Comparison of ENCODE assay signal across 20 mouse cellular contexts in the genomic region with DNA sequence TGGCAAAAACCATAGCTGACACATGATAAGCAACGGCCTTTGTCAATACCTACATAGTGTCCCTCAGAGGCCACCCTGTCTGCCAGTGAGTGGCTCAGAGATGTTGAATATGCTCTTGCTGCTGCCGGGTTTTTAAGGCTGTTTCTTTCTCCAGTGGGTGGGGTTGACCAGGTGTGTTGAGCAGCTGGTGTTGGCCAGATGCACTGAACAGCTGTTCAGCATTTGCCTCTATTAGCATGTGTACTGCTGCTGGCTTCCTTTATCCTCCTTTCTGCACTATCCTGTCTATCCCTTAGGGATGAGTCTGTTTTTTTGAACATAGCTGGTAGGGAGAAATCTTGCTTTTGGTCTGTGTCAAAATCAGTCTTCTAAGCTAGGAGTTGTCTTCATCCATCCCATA.
DNase-seq lines count a peak whose midpoint lies in the region; TF ChIP-seq lines count a peak whose summit lies in the region.
"Had no signal": no experiment of that assay in that cellular context is flagged by ENCODE, and none has a peak within 500 bp of the region (broad histone marks: within the 10 kb centered on the region; RNA-seq: fewer than 3 reads in every experiment).

No protein-coding gene starts in this region.

- H3K9me3 ChIP-seq in ES-Bruce4 (replicated peaks; ENCODE audit: control insufficient read depth, insufficient read depth, low read length, poor library complexity, severe bottlenecking): no peaks in the 10 kb centered on the region
- H3K9me3 ChIP-seq: embryonic facial prominence, embryonic 12.5 days; embryonic facial prominence, embryonic 15.5 days; forebrain, embryonic 10.5 days; forebrain, embryonic 12.5 days had no signal

- peaks cover 1% of the 10 kb centered on the region for H3K4me1 ChIP-seq in ES-Bruce4 (ENCODE audit: control insufficient read depth, insufficient read depth, low read length)

- no peak for TF ChIP-seq POLR2A in ES-Bruce4 (IDR thresholded peaks at IDR 0.05; ENCODE audit: insufficient read depth, low read length)
- TF ChIP-seq POLR2A in myocyte (IDR thresholded peaks at IDR 0.05; ENCODE audit: insufficient read length, low read depth): no peak

- no peak overlapping the region for H3ac ChIP-seq in myocyte (ENCODE audit: control insufficient read depth, insufficient read length)

- no peak overlapping the region for H3K9ac ChIP-seq in ES-Bruce4 (ENCODE audit: low read depth, poor library complexity, severe bottlenecking)
- H3K9ac ChIP-seq: embryonic facial prominence, embryonic 12.5 days; embryonic facial prominence, embryonic 15.5 days; forebrain, embryonic 12.5 days had no signal

- H3K4me3 ChIP-seq in ES-Bruce4 (ENCODE audit: low read depth, low read length) (no peak overlapping the region), myocyte (no peak overlapping the region)
- no peak overlapping the region for H3K4me3 ChIP-seq in gastrocnemius, adult 2 months
- H3K4me3 ChIP-seq: embryonic facial prominence, embryonic 12.5 days; embryonic facial prominence, embryonic 15.5 days; erythroblast, embryonic 14.5 days; forebrain, embryonic 10.5 days; forebrain, embryonic 12.5 days had no signal

- no peaks in the 10 kb centered on the region for H3K27me3 ChIP-seq in ES-Bruce4 (ENCODE audit: control insufficient read depth, insufficient read depth, low read length, poor library complexity, severe bottlenecking)
- H3K27me3 ChIP-seq in myocyte (ENCODE audit: control insufficient read depth, insufficient read depth, insufficient read length): no peaks in the 10 kb centered on the region
- H3K27me3 ChIP-seq: embryonic facial prominence, embryonic 15.5 days; Patski had no signal

- peak; percentile 97 for TF ChIP-seq EP300 in ES-Bruce4 (IDR thresholded peaks at IDR 0.05; ENCODE audit: insufficient read depth, low read depth, low read length)

- H3K4me2 ChIP-seq in myocyte (ENCODE audit: low read depth): no peak overlapping the region
- H3K4me2 ChIP-seq: embryonic facial prominence, embryonic 12.5 days; embryonic facial prominence, embryonic 15.5 days; forebrain, embryonic 12.5 days had no signal

- no peak for TF ChIP-seq CTCF in ES-Bruce4 (IDR thresholded peaks at IDR 0.05; ENCODE audit: low read depth, low read length)
- TF ChIP-seq CTCF in gastrocnemius, adult 2 months (IDR thresholded peaks at IDR 0.05): no peak

- H3K36me3 ChIP-seq in ES-Bruce4 (ENCODE audit: control insufficient read depth, insufficient read depth, low read length, poor library complexity, severe bottlenecking): no peaks in the 10 kb centered on the region
- H3K36me3 ChIP-seq in myocyte (ENCODE audit: control insufficient read depth, insufficient read depth): peaks cover 9% of the 10 kb centered on the region
- H3K36me3 ChIP-seq: embryonic facial prominence, embryonic 15.5 days; forebrain, embryonic 10.5 days; forebrain, embryonic 12.5 days had no signal

- DNase-seq in heart, adult 11 months: peak; percentile 43
- DNase-seq in heart, postnatal 4 days: no peak
- DNase-seq in gastrocnemius, adult 2 months: no peak
- DNase-seq in embryo, embryonic 9.5 days (ENCODE audit: extremely low spot score): no peak
- DNase-seq: adrenal gland, adult 8-10 months; adrenal gland, postnatal 14 days; adrenal gland, postnatal 36 days; cerebellum, adult 11-12 months; cerebellum, adult 2 months; cerebellum, adult 9-10 months; cerebellum, postnatal 10 days; cerebellum, postnatal 25 days had no signal

- H3K27ac ChIP-seq in ES-Bruce4 (ENCODE audit: insufficient read depth, low read length): no peak overlapping the region
- no peak overlapping the region for H3K27ac ChIP-seq in gastrocnemius, adult 2 months
- H3K27ac ChIP-seq: embryonic facial prominence, embryonic 12.5 days; embryonic facial prominence, embryonic 15.5 days; forebrain, embryonic 10.5 days; forebrain, embryonic 12.5 days had no signal

- peaks cover 59% of the 10 kb centered on the region for H3K79me2 ChIP-seq in myocyte (ENCODE audit: control insufficient read depth, insufficient read depth)

- intact Hi-C loops in gastrocnemius, adult 2 months (cut with DNase I): no loop called here

TF ChIP-seq in myocyte, 11 proteins besides CTCF, POLR2A, EP300 and RAD21:
- TF ChIP-seq REST (IDR thresholded peaks at IDR 0.05; ENCODE audit: insufficient read depth, insufficient read length) (no peak), MAX (IDR thresholded peaks at IDR 0.05; ENCODE audit: low read depth) (no peak), MYOG (IDR thresholded peaks at IDR 0.05; ENCODE audit: control insufficient read depth in 1 of 3, insufficient read depth in 1 of 3, insufficient read length in 2 of 3, low read depth in 2 of 3) (peak in 2 of 3 experiments; percentile 38 to 72), USF1 (IDR thresholded peaks at IDR 0.05; ENCODE audit: low read depth) (no peak), E2F4 (IDR thresholded peaks at IDR 0.05; ENCODE audit: insufficient read depth) (no peak), TCF12 (IDR thresholded peaks at IDR 0.05; ENCODE audit: insufficient read depth, poor library complexity, severe bottlenecking) (peak; percentile 36), TCF3 (IDR thresholded peaks at IDR 0.05; ENCODE audit: insufficient read length, low read depth) (peak; percentile 29), SRF (IDR thresholded peaks at IDR 0.05; ENCODE audit: control insufficient read depth, insufficient read length, low read depth) (no peak), CEBPB (IDR thresholded peaks at IDR 0.05; ENCODE audit: insufficient read depth, poor library complexity, severe bottlenecking) (no peak), MYOD1 (IDR thresholded peaks at IDR 0.05; ENCODE audit: control insufficient read depth in 1 of 3, insufficient read length in 2 of 3, low read depth in 2 of 3) (peak; percentile 5 to 80 (median 71)), POLR2AphosphoS2 (IDR thresholded peaks at IDR 0.05; ENCODE audit: insufficient read length, low read depth) (no peak)
TF ChIP-seq in myocyte: peak in this region for 4.
